Mouse (Mus musculus): Measurements from ENCODE around the gene Adh6b. TPM values are rescaled to one million over a fixed set of nuclear protein-coding genes. Genes with fewer than 3 reads are reported as not detected.

The Adh6b gene
- polyA plus RNA-seq, 1 experiment: not detected

DNA sequence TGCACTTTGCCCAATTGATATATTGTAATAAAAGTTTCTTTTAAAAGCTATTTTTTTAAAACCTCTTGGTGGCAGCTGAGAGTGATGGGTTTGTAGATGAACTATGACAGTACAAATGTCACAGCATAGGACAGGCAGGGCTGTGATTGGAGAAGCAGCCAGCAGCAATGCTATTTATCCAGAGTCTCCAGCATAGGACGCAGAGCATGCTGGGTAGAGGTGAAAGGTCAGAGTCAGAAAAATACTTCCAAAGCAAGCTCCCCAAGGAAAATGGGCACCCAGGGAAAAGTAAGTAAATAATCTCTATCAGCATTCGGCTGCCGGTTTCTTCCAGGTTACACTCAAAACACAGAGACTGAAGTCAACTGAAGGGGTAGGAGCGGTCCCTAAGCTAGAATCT lies 32.3 kb downstream of the Adh6b start:
- no peaks in the 10 kb centered on the region for H3K79me2 ChIP-seq (ENCODE audit: control insufficient read depth, insufficient read depth)
- no peak overlapping the region for H3ac ChIP-seq (ENCODE audit: control insufficient read depth, insufficient read length, low read depth)

DNA sequence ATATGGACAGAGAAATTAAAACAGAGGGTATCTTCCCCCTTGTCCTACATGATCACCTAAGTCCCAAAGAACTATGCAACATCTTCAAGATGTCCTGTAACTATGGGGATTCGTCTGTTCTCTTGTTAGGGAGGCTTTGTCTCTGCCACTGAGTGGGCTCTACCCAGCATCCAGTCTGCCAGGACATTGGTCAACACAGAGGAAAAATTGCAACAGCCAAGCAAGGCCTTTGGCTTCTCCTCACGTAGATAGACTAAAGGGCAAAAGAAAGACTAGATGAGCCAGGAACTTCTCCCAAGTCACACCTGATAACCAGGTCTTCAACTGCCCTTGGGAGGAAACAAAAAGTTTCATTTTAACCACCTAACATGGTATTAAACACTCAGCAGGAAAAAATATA lies 33.6 kb downstream of the Adh6b start:
- no peaks in the 10 kb centered on the region for H3K79me3 ChIP-seq (ENCODE audit: low read depth)
- no peaks in the 10 kb centered on the region for H3K36me3 ChIP-seq (ENCODE audit: control insufficient read depth, insufficient read depth)
- H3K79me2 ChIP-seq (ENCODE audit: control insufficient read depth, insufficient read depth): no peaks in the 10 kb centered on the region
- no peak overlapping the region for H3K4me3 ChIP-seq (ENCODE audit: insufficient read depth, poor library complexity, severe bottlenecking)
- H3K27me3 ChIP-seq (ENCODE audit: control insufficient read depth, insufficient read depth, insufficient read length): peaks cover 10% of the 10 kb centered on the region
- TF ChIP-seq CEBPB (IDR thresholded peaks at IDR 0.05; ENCODE audit: low read depth) (no peak), MYOG (IDR thresholded peaks at IDR 0.05; ENCODE audit: control insufficient read depth, extremely low read depth, insufficient read length) (no peak), USF1 (IDR thresholded peaks at IDR 0.05; ENCODE audit: low read depth) (no peak), CTCF (IDR thresholded peaks at IDR 0.05; ENCODE audit: control insufficient read depth, insufficient read depth, insufficient read length) (no peak)
- H3ac ChIP-seq (ENCODE audit: control insufficient read depth, insufficient read length, low read depth): no peak overlapping the region

More for the DNA sequence above, 32.3 kb downstream of the Adh6b start:
- H3K36me3 ChIP-seq (ENCODE audit: control insufficient read depth, insufficient read depth): no peaks in the 10 kb centered on the region
- no peaks in the 10 kb centered on the region for H3K79me3 ChIP-seq (ENCODE audit: low read depth)
- peaks cover 10% of the 10 kb centered on the region for H3K27me3 ChIP-seq (ENCODE audit: control insufficient read depth, insufficient read depth, insufficient read length)
- no peak overlapping the region for H3K4me3 ChIP-seq (ENCODE audit: insufficient read depth, poor library complexity, severe bottlenecking)
- no peak for TF ChIP-seq FOSL1 (IDR thresholded peaks at IDR 0.05; ENCODE audit: insufficient read depth, low read length, poor library complexity, severe bottlenecking)
- TF ChIP-seq MYOG (IDR thresholded peaks at IDR 0.05; ENCODE audit: control insufficient read depth, extremely low read depth, insufficient read length): no peak
- TF ChIP-seq CEBPB (IDR thresholded peaks at IDR 0.05; ENCODE audit: low read depth): no peak
- no peak for TF ChIP-seq USF1 (IDR thresholded peaks at IDR 0.05; ENCODE audit: low read depth)
- TF ChIP-seq MYOD1 (IDR thresholded peaks at IDR 0.05; ENCODE audit: control insufficient read depth, insufficient read length, low read depth): no peak
- no peak for TF ChIP-seq CTCF (IDR thresholded peaks at IDR 0.05; ENCODE audit: control insufficient read depth, insufficient read depth, insufficient read length)
- TF ChIP-seq MAX (IDR thresholded peaks at IDR 0.05): no peak

DNA sequence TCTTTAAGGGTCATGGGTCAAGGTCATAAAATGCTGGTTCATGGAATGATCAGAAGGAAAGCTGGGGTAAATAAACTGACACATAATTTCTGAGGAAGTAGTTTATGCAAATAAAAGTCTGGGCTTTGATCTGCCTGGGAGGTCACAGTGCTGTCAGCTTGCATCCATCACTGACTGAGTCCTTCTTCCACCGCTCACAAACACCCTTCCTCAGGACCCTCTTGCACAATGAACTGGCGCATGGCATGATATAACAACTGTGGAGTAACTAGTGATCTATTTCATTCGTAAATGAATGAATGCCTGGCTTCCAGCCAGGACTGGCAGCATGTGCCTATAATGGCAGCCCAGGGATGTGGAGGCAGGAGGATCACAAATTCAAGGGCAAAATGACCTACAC lies 39.6 kb downstream of the Adh6b start:
- TF ChIP-seq CEBPB (IDR thresholded peaks at IDR 0.05; ENCODE audit: low read depth) (no peak), MYOD1 (IDR thresholded peaks at IDR 0.05; ENCODE audit: control insufficient read depth, insufficient read length, low read depth) (no peak), FOSL1 (IDR thresholded peaks at IDR 0.05; ENCODE audit: insufficient read depth, low read length, poor library complexity, severe bottlenecking) (no peak), USF1 (IDR thresholded peaks at IDR 0.05; ENCODE audit: low read depth) (no peak), MYOG (IDR thresholded peaks at IDR 0.05; ENCODE audit: control insufficient read depth, extremely low read depth, insufficient read length) (no peak), CTCF (IDR thresholded peaks at IDR 0.05; ENCODE audit: control insufficient read depth, insufficient read depth, insufficient read length) (no peak), MAX (IDR thresholded peaks at IDR 0.05) (no peak)
- H3ac ChIP-seq (ENCODE audit: control insufficient read depth, insufficient read length, low read depth): no peak overlapping the region
- no peaks in the 10 kb centered on the region for H3K79me3 ChIP-seq (ENCODE audit: low read depth)
- H3K79me2 ChIP-seq (ENCODE audit: control insufficient read depth, insufficient read depth): no peaks in the 10 kb centered on the region
- H3K27me3 ChIP-seq (ENCODE audit: control insufficient read depth, insufficient read depth, insufficient read length): peaks cover 7% of the 10 kb centered on the region
- H3K36me3 ChIP-seq (ENCODE audit: control insufficient read depth, insufficient read depth): no peaks in the 10 kb centered on the region
- no peak overlapping the region for H3K4me3 ChIP-seq (ENCODE audit: insufficient read depth, poor library complexity, severe bottlenecking)

DNA sequence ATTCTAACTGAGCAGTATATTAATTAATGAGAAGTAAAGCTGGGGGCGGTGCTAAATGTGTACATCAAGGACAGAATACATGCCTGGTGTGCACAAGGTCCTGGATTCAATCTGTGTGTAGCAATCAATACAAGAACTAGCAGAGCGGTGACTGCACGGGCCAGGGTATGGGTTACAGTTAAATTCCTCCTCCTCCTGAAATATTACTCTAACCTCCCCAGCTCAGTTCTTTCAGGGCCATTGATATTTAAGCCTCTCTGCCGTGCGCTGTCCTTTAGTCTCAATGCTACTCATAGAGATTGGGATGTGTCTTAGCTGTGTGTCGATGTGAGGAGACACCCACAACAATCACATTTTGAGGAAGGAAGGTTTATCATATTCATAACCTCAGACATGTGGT lies 45.6 kb downstream of the Adh6b start:
- H3K36me3 ChIP-seq (ENCODE audit: control insufficient read depth, insufficient read depth): no peaks in the 10 kb centered on the region
- no peaks in the 10 kb centered on the region for H3K27me3 ChIP-seq (ENCODE audit: control insufficient read depth, insufficient read depth, insufficient read length)
- H3K79me3 ChIP-seq (ENCODE audit: low read depth): no peaks in the 10 kb centered on the region
- H3ac ChIP-seq (ENCODE audit: control insufficient read depth, insufficient read length, low read depth): no peak overlapping the region
- H3K79me2 ChIP-seq (ENCODE audit: control insufficient read depth, insufficient read depth): no peaks in the 10 kb centered on the region
- H3K4me3 ChIP-seq (ENCODE audit: insufficient read depth, poor library complexity, severe bottlenecking): no peak overlapping the region
- TF ChIP-seq CEBPB (IDR thresholded peaks at IDR 0.05; ENCODE audit: low read depth) (no peak), MAX (IDR thresholded peaks at IDR 0.05) (no peak), MYOG (IDR thresholded peaks at IDR 0.05; ENCODE audit: control insufficient read depth, extremely low read depth, insufficient read length) (no peak), CTCF (IDR thresholded peaks at IDR 0.05; ENCODE audit: control insufficient read depth, insufficient read depth, insufficient read length) (no peak), USF1 (IDR thresholded peaks at IDR 0.05; ENCODE audit: low read depth) (no peak), MYOD1 (IDR thresholded peaks at IDR 0.05; ENCODE audit: control insufficient read depth, insufficient read length, low read depth) (no peak), FOSL1 (IDR thresholded peaks at IDR 0.05; ENCODE audit: insufficient read depth, low read length, poor library complexity, severe bottlenecking) (no peak)

DNA sequence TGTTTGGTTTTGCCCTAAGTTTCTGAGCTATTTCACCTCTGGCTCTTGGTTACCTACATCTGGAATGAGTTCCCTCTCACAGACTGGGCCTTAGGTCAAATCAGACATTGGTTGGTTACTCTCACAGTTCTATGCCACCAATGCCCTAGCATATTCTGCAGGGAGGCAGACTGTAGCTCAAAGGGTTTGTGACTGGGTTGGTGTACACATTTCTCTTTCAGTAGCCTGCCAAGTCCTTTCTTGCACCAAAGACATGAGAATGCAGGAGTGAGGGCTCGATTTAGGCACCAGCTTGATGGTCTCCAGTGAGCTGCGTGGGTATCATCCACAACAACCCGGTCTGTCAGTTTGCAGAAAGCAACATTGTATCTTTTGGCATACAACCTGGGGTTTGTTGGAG lies 63.3 kb downstream of the Adh6b start:
- Histone ChIP-seq H3ac (ENCODE audit: control insufficient read depth, insufficient read length, low read depth) (no peak overlapping the region), H3K4me3 (ENCODE audit: insufficient read depth, poor library complexity, severe bottlenecking) (no peak overlapping the region), H3K27me3 (ENCODE audit: control insufficient read depth, insufficient read depth, insufficient read length) (no peaks in the 10 kb centered on the region), H3K79me2 (ENCODE audit: control insufficient read depth, insufficient read depth) (no peaks in the 10 kb centered on the region), H3K36me3 (ENCODE audit: control insufficient read depth, insufficient read depth) (no peaks in the 10 kb centered on the region), H3K79me3 (ENCODE audit: low read depth) (no peaks in the 10 kb centered on the region)
- TF ChIP-seq CEBPB (IDR thresholded peaks at IDR 0.05; ENCODE audit: low read depth) (no peak), MAX (IDR thresholded peaks at IDR 0.05) (no peak), FOSL1 (IDR thresholded peaks at IDR 0.05; ENCODE audit: insufficient read depth, low read length, poor library complexity, severe bottlenecking) (no peak), USF1 (IDR thresholded peaks at IDR 0.05; ENCODE audit: low read depth) (no peak), CTCF (IDR thresholded peaks at IDR 0.05; ENCODE audit: control insufficient read depth, insufficient read depth, insufficient read length) (no peak), MYOD1 (IDR thresholded peaks at IDR 0.05; ENCODE audit: control insufficient read depth, insufficient read length, low read depth) (no peak), MYOG (IDR thresholded peaks at IDR 0.05; ENCODE audit: control insufficient read depth, extremely low read depth, insufficient read length) (no peak)

DNA sequence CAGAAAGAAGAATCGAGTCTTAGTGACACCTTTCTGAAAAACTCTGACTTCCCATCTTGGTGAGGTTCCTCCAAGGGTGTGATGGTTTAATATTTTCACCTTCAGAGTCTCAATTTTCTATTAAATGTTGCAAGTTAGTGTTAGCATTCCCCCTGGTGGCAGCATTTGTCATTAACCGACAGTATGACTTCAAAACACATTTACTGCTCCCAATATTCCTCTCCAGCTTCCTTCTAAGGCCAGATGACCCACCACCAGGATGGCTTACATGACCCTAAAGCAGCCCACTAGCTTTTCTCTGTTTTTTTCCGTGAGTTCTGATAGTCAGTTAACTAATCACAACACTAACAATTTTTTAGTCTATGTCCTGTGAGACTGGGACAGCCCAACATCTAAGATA lies 63.8 kb downstream of the Adh6b start:
- Histone ChIP-seq H3K4me3 (ENCODE audit: insufficient read depth, poor library complexity, severe bottlenecking) (no peak overlapping the region), H3K79me2 (ENCODE audit: control insufficient read depth, insufficient read depth) (no peaks in the 10 kb centered on the region), H3K27me3 (ENCODE audit: control insufficient read depth, insufficient read depth, insufficient read length) (no peaks in the 10 kb centered on the region), H3K79me3 (ENCODE audit: low read depth) (no peaks in the 10 kb centered on the region), H3K36me3 (ENCODE audit: control insufficient read depth, insufficient read depth) (no peaks in the 10 kb centered on the region), H3ac (ENCODE audit: control insufficient read depth, insufficient read length, low read depth) (no peak overlapping the region)
- TF ChIP-seq MYOG (IDR thresholded peaks at IDR 0.05; ENCODE audit: control insufficient read depth, extremely low read depth, insufficient read length) (no peak), FOSL1 (IDR thresholded peaks at IDR 0.05; ENCODE audit: insufficient read depth, low read length, poor library complexity, severe bottlenecking) (no peak), USF1 (IDR thresholded peaks at IDR 0.05; ENCODE audit: low read depth) (no peak), MAX (IDR thresholded peaks at IDR 0.05) (no peak), CTCF (IDR thresholded peaks at IDR 0.05; ENCODE audit: control insufficient read depth, insufficient read depth, insufficient read length) (no peak), CEBPB (IDR thresholded peaks at IDR 0.05; ENCODE audit: low read depth) (no peak), MYOD1 (IDR thresholded peaks at IDR 0.05; ENCODE audit: control insufficient read depth, insufficient read length, low read depth) (no peak)
